Mouse (Mus musculus): ENCODE data around the gene Cpvl.

DNA sequence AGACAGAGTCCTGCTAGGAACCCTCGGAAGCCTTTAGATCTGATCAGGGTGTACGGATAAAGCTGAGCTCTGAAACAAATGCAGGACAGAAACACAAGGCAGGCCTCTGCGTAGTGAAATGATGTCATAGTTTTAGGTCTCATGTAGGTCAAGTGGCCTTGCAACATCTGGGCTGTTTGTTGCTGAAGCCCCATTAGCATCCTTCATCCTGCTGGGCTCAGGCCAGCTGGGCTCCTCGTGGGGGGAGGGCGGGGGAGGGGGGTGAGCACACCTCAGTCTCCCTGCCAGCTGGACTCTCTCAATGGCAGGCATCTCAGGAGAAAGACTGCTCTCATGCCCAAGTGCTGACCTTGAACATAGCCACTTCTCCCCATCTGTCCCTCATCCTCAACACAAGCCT lies 12.6 kb downstream of the Cpvl start:
- TF ChIP-seq TCF12 (IDR thresholded peaks at IDR 0.05; ENCODE audit: low read depth, low read length) = no peak
- no peak for TF ChIP-seq USF1 (IDR thresholded peaks at IDR 0.05; ENCODE audit: low read depth, low read length)

All from CH12.LX (cell line).